Comparison of ENCODE assay signal across 20 mouse cellular contexts in the genomic region with DNA sequence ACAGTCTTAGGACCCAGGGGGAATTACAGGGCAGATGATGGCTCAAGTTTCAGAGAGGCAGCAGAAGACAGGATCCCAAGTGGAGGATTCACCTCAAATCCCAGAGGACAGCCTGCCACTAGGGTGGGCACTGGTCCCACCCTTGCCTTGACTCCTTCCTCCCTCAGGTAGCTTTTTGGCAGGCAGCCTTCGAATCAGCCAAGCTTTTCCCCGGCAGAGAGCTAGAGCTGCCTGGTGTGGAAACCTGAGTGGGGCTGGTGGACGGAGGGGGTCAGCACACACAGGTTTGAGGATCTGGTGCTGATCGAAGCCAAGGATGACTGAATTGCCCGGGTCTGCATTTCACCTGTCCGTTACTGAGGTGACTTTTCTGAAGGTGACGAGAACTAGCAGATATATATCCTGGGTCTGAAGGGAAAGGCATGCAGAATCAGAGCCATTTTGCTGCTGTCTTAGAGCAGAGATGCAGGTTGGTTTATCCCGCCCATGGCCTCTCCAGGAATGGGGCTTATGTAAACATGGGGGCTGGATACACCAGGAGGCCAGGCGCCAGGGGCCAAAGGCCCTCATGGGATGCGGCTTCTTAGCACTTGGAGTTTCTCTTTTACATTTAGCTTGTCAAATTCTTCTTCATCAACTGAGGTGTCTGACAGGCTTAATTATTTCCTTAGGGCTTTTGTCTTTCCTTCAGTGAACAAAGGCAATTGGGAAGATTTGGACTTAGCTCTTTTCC. TPM values are rescaled to one million over a fixed set of nuclear protein-coding genes. Genes with fewer than 3 reads are reported as not detected.
DNase-seq lines count a peak whose midpoint lies in the region; ATAC-seq and TF ChIP-seq lines count a peak whose summit lies in the region.
"Had no signal": no experiment of that assay in that cellular context is flagged by ENCODE, and none has a peak within 500 bp of the region (broad histone marks: within the 10 kb centered on the region; RNA-seq: fewer than 3 reads in every experiment).

No protein-coding gene starts in this region.

- H3K9me3 ChIP-seq in heart, embryonic 13.5 days, result no peaks in the 10 kb centered on the region
- no peaks in the 10 kb centered on the region for H3K9me3 ChIP-seq in heart, embryonic 11.5 days (replicated peaks; ENCODE audit: control insufficient read depth, low read length)
- no peaks in the 10 kb centered on the region for H3K9me3 ChIP-seq in kidney, postnatal 0 days (replicated peaks; ENCODE audit: low read length)
- no peaks in the 10 kb centered on the region for H3K9me3 ChIP-seq in midbrain, embryonic 11.5 days (ENCODE audit: control insufficient read depth, low read length)
- no peaks in the 10 kb centered on the region for H3K9me3 ChIP-seq in midbrain, embryonic 10.5 days (replicated peaks)
- H3K9me3 ChIP-seq: embryonic facial prominence, embryonic 13.5 days; hindbrain, embryonic 12.5 days had no signal

- H3K4me3 ChIP-seq in heart, embryonic 13.5 days, result no peak overlapping the region
- no peak overlapping the region for H3K4me3 ChIP-seq in heart, embryonic 11.5 days (ENCODE audit: low read depth, low read length)
- no peak overlapping the region for H3K4me3 ChIP-seq in kidney, postnatal 0 days (replicated peaks; ENCODE audit: low read depth, low read length)
- no peak overlapping the region for H3K4me3 ChIP-seq in midbrain, embryonic 11.5 days (ENCODE audit: low read depth, low read length)
- H3K4me3 ChIP-seq in midbrain, embryonic 10.5 days, result no peak overlapping the region
- H3K4me3 ChIP-seq: embryonic facial prominence, embryonic 13.5 days; hindbrain, embryonic 12.5 days had no signal

- peaks cover 22% of the 10 kb centered on the region for H3K4me1 ChIP-seq in heart, embryonic 13.5 days
- H3K4me1 ChIP-seq in heart, embryonic 11.5 days (ENCODE audit: control insufficient read depth, insufficient read depth, low read length), result peaks cover 13% of the 10 kb centered on the region
- H3K4me1 ChIP-seq in kidney, postnatal 0 days (replicated peaks; ENCODE audit: insufficient read depth, low read length), result no peaks in the 10 kb centered on the region
- H3K4me1 ChIP-seq in midbrain, embryonic 11.5 days (ENCODE audit: control insufficient read depth, insufficient read depth, low read length), result no peaks in the 10 kb centered on the region
- peaks cover 7% of the 10 kb centered on the region for H3K4me1 ChIP-seq in midbrain, embryonic 10.5 days
- H3K4me1 ChIP-seq: embryonic facial prominence, embryonic 13.5 days; hindbrain, embryonic 12.5 days had no signal

- H3K4me2 ChIP-seq in heart, embryonic 13.5 days, result no peak overlapping the region
- H3K4me2 ChIP-seq in heart, embryonic 11.5 days, result no peak overlapping the region
- no peak overlapping the region for H3K4me2 ChIP-seq in kidney, postnatal 0 days (ENCODE audit: low read length)
- H3K4me2 ChIP-seq in midbrain, embryonic 11.5 days, result no peak overlapping the region
- H3K4me2 ChIP-seq: embryonic facial prominence, embryonic 13.5 days; hindbrain, embryonic 12.5 days had no signal

- no peaks in the 10 kb centered on the region; the same call in 1 of the 2 replicates for H3K36me3 ChIP-seq in heart, embryonic 13.5 days
- H3K36me3 ChIP-seq in heart, embryonic 11.5 days (ENCODE audit: control insufficient read depth, insufficient read depth, low read length), result no peaks in the 10 kb centered on the region
- no peaks in the 10 kb centered on the region for H3K36me3 ChIP-seq in kidney, postnatal 0 days (ENCODE audit: insufficient read depth, low read length)
- no peaks in the 10 kb centered on the region for H3K36me3 ChIP-seq in midbrain, embryonic 11.5 days (ENCODE audit: control insufficient read depth, insufficient read depth, low read length)
- H3K36me3 ChIP-seq in midbrain, embryonic 10.5 days, result no peaks in the 10 kb centered on the region
- H3K36me3 ChIP-seq: embryonic facial prominence, embryonic 13.5 days; hindbrain, embryonic 12.5 days had no signal

- H3K27me3 ChIP-seq in heart, embryonic 13.5 days (replicated peaks), result no peaks in the 10 kb centered on the region
- no peaks in the 10 kb centered on the region for H3K27me3 ChIP-seq in heart, embryonic 11.5 days (ENCODE audit: control insufficient read depth, insufficient read depth, low read length)
- H3K27me3 ChIP-seq in kidney, postnatal 0 days (ENCODE audit: insufficient read depth, low read length), result no peaks in the 10 kb centered on the region
- no peaks in the 10 kb centered on the region for H3K27me3 ChIP-seq in midbrain, embryonic 11.5 days (ENCODE audit: control insufficient read depth, insufficient read depth, low read length)
- no peaks in the 10 kb centered on the region for H3K27me3 ChIP-seq in midbrain, embryonic 10.5 days (ENCODE audit: low read depth, poor library complexity, severe bottlenecking)
- H3K27me3 ChIP-seq: embryonic facial prominence, embryonic 13.5 days; hindbrain, embryonic 12.5 days had no signal

- H3K9ac ChIP-seq in heart, embryonic 13.5 days, result 0 out of 2 replicates have a peak overlapping the region, but pooled peaks have one; percentile 19
- no peak overlapping the region for H3K9ac ChIP-seq in heart, embryonic 11.5 days (ENCODE audit: low read depth, low read length)
- H3K9ac ChIP-seq in kidney, postnatal 0 days (ENCODE audit: low read depth, low read length), result no peak overlapping the region
- H3K9ac ChIP-seq in midbrain, embryonic 11.5 days (ENCODE audit: low read length), result no peak overlapping the region
- H3K9ac ChIP-seq: embryonic facial prominence, embryonic 13.5 days; hindbrain, embryonic 12.5 days had no signal

- DNase-seq in kidney, postnatal 0 days (ENCODE audit: low spot score), result peak; percentile 19
- DNase-seq in kidney, adult 11 months, result no peak
- DNase-seq in midbrain, embryonic 11.5 days (ENCODE audit: low spot score, missing footprints), result peak; percentile 79
- no peak for DNase-seq in midbrain, embryonic 10.5 days (ENCODE audit: low spot score)
- DNase-seq: adrenal gland, adult 2 months; adrenal gland, postnatal 25 days; cerebellum, adult 18-20 months; cerebellum, adult 9-11 months; cerebellum, postnatal 36 days; gastrocnemius, postnatal 10 days; heart, adult 18-20 months; heart, postnatal 10 days; heart, postnatal 4 days had no signal

- no peak overlapping the region for H3K27ac ChIP-seq in heart, embryonic 13.5 days (replicated peaks)
- H3K27ac ChIP-seq in heart, embryonic 11.5 days (ENCODE audit: low read depth, low read length), result no peak overlapping the region
- no peak overlapping the region for H3K27ac ChIP-seq in kidney, postnatal 0 days
- no peak overlapping the region for H3K27ac ChIP-seq in midbrain, embryonic 11.5 days (ENCODE audit: low read depth, low read length)
- no peak overlapping the region for H3K27ac ChIP-seq in midbrain, embryonic 10.5 days (replicated peaks)
- H3K27ac ChIP-seq: embryonic facial prominence, embryonic 13.5 days; hindbrain, embryonic 12.5 days had no signal

- peak; percentile 34; the same call in 1 of the 2 replicates for TF ChIP-seq CTCF in kidney, postnatal 0 days (IDR thresholded peaks at IDR 0.05; ENCODE audit: low read depth)

- whole genome bisulfite sequencing in heart, embryonic 13.5 days, result 60% methylated on average over 10 of the region's 10 CpGs
- WGBS in heart, embryonic 11.5 days (ENCODE audit: insufficient replicate concordance), result 60% methylated on average over 10 of the region's 10 CpGs
- 29% methylated on average over 10 of the region's 10 CpGs for WGBS in kidney, postnatal 0 days
- 76% methylated on average over 10 of the region's 10 CpGs for WGBS in midbrain, embryonic 11.5 days
- WGBS in midbrain, embryonic 10.5 days, result 71% methylated on average over 10 of the region's 10 CpGs

- no peak for ATAC-seq in heart, embryonic 13.5 days (ENCODE audit: extremely low read depth, insufficient number of reproducible peaks, low FRiP score, low TSS enrichment)
- no peak for ATAC-seq in heart, embryonic 11.5 days (replicated peaks; ENCODE audit: insufficient number of reproducible peaks, low FRiP score, low TSS enrichment)
- no peak; the same call in 1 of the 2 replicates for ATAC-seq in kidney, postnatal 0 days (replicated peaks; ENCODE audit: low FRiP score, low read depth)
- no peak for ATAC-seq in midbrain, embryonic 11.5 days (ENCODE audit: low FRiP score)
- ATAC-seq: forebrain, embryonic 16.5 days; hindbrain, embryonic 16.5 days had no signal

RNA-seq across cellular contexts. Expression of a gene that starts 51.7 kb away (rescaled TPM):
- polyA plus RNA-seq in heart, embryonic 13.5 days (2015; fragmentation: Nextera tagmentation; extraction: Ambion mirVana), result 1.1 and 1.7 TPM in 2 replicates
- 2.5 and 3.0 TPM in 2 replicates for polyA plus RNA-seq in heart, embryonic 11.5 days (2014; fragmentation: Nextera tagmentation; extraction: Ambion mirVana)
- polyA plus RNA-seq in kidney, postnatal 0 days (2015; fragmentation: Nextera tagmentation; extraction: Ambion mirVana), result 0.62 and 1.0 TPM in 2 replicates
- polyA plus RNA-seq in midbrain, embryonic 11.5 days (2014; fragmentation: Nextera tagmentation; extraction: Ambion mirVana), result 0.51 and 0.90 TPM in 2 replicates
- 0.84 and 1.4 TPM in 2 replicates for polyA plus RNA-seq in midbrain, embryonic 10.5 days (2016; fragmentation: Nextera tagmentation; extraction: Ambion mirVana)
- polyA plus RNA-seq: adrenal gland, adult 2 months; frontal cortex, adult 2 months had no signal

RNA-seq across cellular contexts. Expression of a gene that starts 54.2 kb away (rescaled TPM):
- polyA plus RNA-seq in heart, embryonic 13.5 days (2015; fragmentation: Nextera tagmentation; extraction: Ambion mirVana), result 4.8 and 5.6 TPM in 2 replicates
- polyA plus RNA-seq in heart, embryonic 11.5 days (2014; fragmentation: Nextera tagmentation; extraction: Ambion mirVana), result 4.8 and 6.6 TPM in 2 replicates
- 5.6 and 6.1 TPM in 2 replicates for polyA plus RNA-seq in kidney, postnatal 0 days (2015; fragmentation: Nextera tagmentation; extraction: Ambion mirVana)
- polyA plus RNA-seq in midbrain, embryonic 11.5 days (2014; fragmentation: Nextera tagmentation; extraction: Ambion mirVana), result 1.9 and 2.4 TPM in 2 replicates
- polyA plus RNA-seq in midbrain, embryonic 10.5 days (2016; fragmentation: Nextera tagmentation; extraction: Ambion mirVana), result 2.7 and 3.1 TPM in 2 replicates

Comparison
In these comparisons a context has a peak if more than half of its experiments do, and no peak if none do; other contexts are left out.
1. DNase-seq: peak in kidney, postnatal 0 days (single experiment) and midbrain, embryonic 11.5 days (single experiment); none in kidney, adult 11 months (single experiment) and midbrain, embryonic 10.5 days (single experiment).